Mouse (Mus musculus): ENCODE measurements around the gene Pced1a. TPM values are rescaled to one million over a fixed set of nuclear protein-coding genes. Genes with fewer than 3 reads are reported as not detected.

Pced1a gene
- total and polyA plus RNA-seq, 3 experiments: 6.5 to 13.7 TPM; not detected in 1

GRCm38 (mm10) chr2:130466438-130466837 lies 41.9 kb upstream of the Pced1a start:
- peaks cover 0 to 60% of the 10 kb centered on the region in 2 experiments; a peak in 2 of 4 replicates for H3K36me3 ChIP-seq (ENCODE audit: control insufficient read depth in 1 of 2, insufficient read depth in 2 of 2, low read length in 2 of 2)
- H3K4me3 ChIP-seq (ENCODE audit: control insufficient read depth in 1 of 2, insufficient read depth in 1 of 2, low read depth in 2 of 2, low read length in 2 of 2): no peak overlapping the region
- H3K9ac ChIP-seq (ENCODE audit: control insufficient read depth, low read depth, low read length, poor library complexity, severe bottlenecking): no peak overlapping the region
- peaks cover 11% of the 10 kb centered on the region for H3K79me2 ChIP-seq (ENCODE audit: control insufficient read depth, insufficient read depth, low read length, poor library complexity)
- H3K9me3 ChIP-seq (replicated peaks; ENCODE audit: insufficient read depth, low read length): no peaks in the 10 kb centered on the region
- H3K27me3 ChIP-seq (ENCODE audit: control insufficient read depth in 1 of 2, insufficient read depth in 2 of 2, low read length in 2 of 2): no peaks in the 10 kb centered on the region
- peaks cover 31 to 37% of the 10 kb centered on the region in 2 experiments for H3K4me1 ChIP-seq (ENCODE audit: control insufficient read depth in 1 of 2, insufficient read depth in 2 of 2, low read length in 2 of 2)
- DNase-seq (ENCODE audit: low read depth, low spot score): peak; percentile 57
- peak overlapping the region; percentile 64 for H3K27ac ChIP-seq (ENCODE audit: control insufficient read depth, low read depth, low read length)
- TF ChIP-seq JUND (IDR thresholded peaks at IDR 0.05; ENCODE audit: low read depth, low read length): no peak
- TF ChIP-seq HCFC1 (IDR thresholded peaks at IDR 0.05; ENCODE audit: low read depth, low read length): no peak
- TF ChIP-seq MYB (IDR thresholded peaks at IDR 0.05; ENCODE audit: low read depth, low read length): no peak
- no peak for TF ChIP-seq KAT2A (conservative IDR thresholded peaks at IDR 0.05; ENCODE audit: low read depth, low read length)
- TF ChIP-seq MXI1 (IDR thresholded peaks at IDR 0.05; ENCODE audit: low read depth, low read length): peak; percentile 56; the same call in 1 of the 2 replicates
- no peak for TF ChIP-seq CTCF (IDR thresholded peaks at IDR 0.05 in 2 of 3, conservative IDR thresholded peaks at IDR 0.05 in 1 of 3; ENCODE audit: control insufficient read depth in 1 of 3, insufficient read depth in 1 of 3, low read depth in 2 of 3, low read length in 3 of 3, poor library complexity in 1 of 3, severe bottlenecking in 1 of 3)
- TF ChIP-seq ETS1 (IDR thresholded peaks at IDR 0.05; ENCODE audit: low read depth, low read length): peak; percentile 75
- TF ChIP-seq ELF1 (IDR thresholded peaks at IDR 0.05; ENCODE audit: low read depth, low read length): no peak
- no peak for TF ChIP-seq SMC3 (IDR thresholded peaks at IDR 0.05; ENCODE audit: low read depth, low read length)
- no peak for TF ChIP-seq E2F4 (IDR thresholded peaks at IDR 0.05; ENCODE audit: borderline replicate concordance, low read depth, low read length)
- TF ChIP-seq NRF1 (IDR thresholded peaks at IDR 0.05; ENCODE audit: insufficient read depth, low read depth, low read length, poor library complexity, severe bottlenecking): no peak
- no peak for TF ChIP-seq USF1 (IDR thresholded peaks at IDR 0.05; ENCODE audit: low read depth, low read length)
- no peak for TF ChIP-seq ZMIZ1 (IDR thresholded peaks at IDR 0.05; ENCODE audit: low read depth, low read length)
- TF ChIP-seq ZKSCAN1 (IDR thresholded peaks at IDR 0.05; ENCODE audit: low read depth, low read length): no peak
- peak; percentile 85 to 92 for TF ChIP-seq EP300 (IDR thresholded peaks at IDR 0.05; ENCODE audit: low read depth in 1 of 2, low read length in 2 of 2)
- TF ChIP-seq POLR2AphosphoS5 (IDR thresholded peaks at IDR 0.05; ENCODE audit: borderline replicate concordance, low read depth, low read length): no peak
- peak; percentile 20; the same call in 1 of the 2 replicates for TF ChIP-seq MAFK (IDR thresholded peaks at IDR 0.05; ENCODE audit: borderline replicate concordance, low read depth, low read length)
- no peak for TF ChIP-seq NELFE (IDR thresholded peaks at IDR 0.05; ENCODE audit: low read depth, low read length)
- TF ChIP-seq CHD2 (IDR thresholded peaks at IDR 0.05; ENCODE audit: low read length): no peak
- no peak for TF ChIP-seq ZC3H11A (IDR thresholded peaks at IDR 0.05; ENCODE audit: low read depth, low read length)
- TF ChIP-seq RAD21 (IDR thresholded peaks at IDR 0.05; ENCODE audit: low read depth, low read length): no peak
- TF ChIP-seq GATA1 (IDR thresholded peaks at IDR 0.05; ENCODE audit: low read depth, low read length): peak; percentile 90
- no peak for TF ChIP-seq GABPA (IDR thresholded peaks at IDR 0.05; ENCODE audit: low read depth, low read length)
- TF ChIP-seq POLR2A (IDR thresholded peaks at IDR 0.05; ENCODE audit: control insufficient read depth in 1 of 2, insufficient read depth in 1 of 2, low read depth in 1 of 2, low read length in 2 of 2, poor library complexity in 1 of 2): no peak
- peak; percentile 73 for TF ChIP-seq SIN3A (IDR thresholded peaks at IDR 0.05; ENCODE audit: low read length)
- no peak for TF ChIP-seq USF2 (IDR thresholded peaks at IDR 0.05; ENCODE audit: borderline replicate concordance in 1 of 2, insufficient read depth in 1 of 2, low read depth in 1 of 2, low read length in 2 of 2)
- TF ChIP-seq TBP (IDR thresholded peaks at IDR 0.05; ENCODE audit: low read depth, low read length): no peak
- TF ChIP-seq POLR2AphosphoS2 (IDR thresholded peaks at IDR 0.05; ENCODE audit: low read length): no peak
- TF ChIP-seq RCOR1 (IDR thresholded peaks at IDR 0.05; ENCODE audit: low read depth, low read length): peak; percentile 84
- no peak for TF ChIP-seq MYC (IDR thresholded peaks at IDR 0.05; ENCODE audit: low read depth, low read length)
- TF ChIP-seq MAX (IDR thresholded peaks at IDR 0.05; ENCODE audit: low read length): no peak
- peak; percentile 87 for TF ChIP-seq TCF12 (IDR thresholded peaks at IDR 0.05; ENCODE audit: low read depth, low read length)
- TF ChIP-seq BHLHE40 (IDR thresholded peaks at IDR 0.05; ENCODE audit: borderline replicate concordance, low read depth, low read length): no peak
- peak; percentile 50 for TF ChIP-seq TAL1 (IDR thresholded peaks at IDR 0.05; ENCODE audit: low read length)
- TF ChIP-seq MAZ (IDR thresholded peaks at IDR 0.05; ENCODE audit: low read depth, low read length): peak; percentile 52; the same call in 1 of the 2 replicates
- TF ChIP-seq MEF2A (IDR thresholded peaks at IDR 0.05; ENCODE audit: extremely low read depth, insufficient replicate concordance, low read depth, low read length, poor library complexity, severe bottlenecking): no peak
- TF ChIP-seq UBTF (IDR thresholded peaks at IDR 0.05; ENCODE audit: borderline replicate concordance, insufficient read depth, low read depth, low read length): no peak
- TF ChIP-seq ZNF384 (IDR thresholded peaks at IDR 0.05; ENCODE audit: low read depth, low read length): no peak
